Mouse (Mus musculus) adrenal gland, adult 8-10 months (tissue): ENCODE results near the gene Spem2. TPM values are rescaled to one million over a fixed set of nuclear protein-coding genes. Genes with fewer than 3 reads are reported as not detected.
A peak's percentile ranks its signal among the peaks of the same experiment; 100 is the strongest.
"Not testable (repeated sequence)": the region's sequence is repeated elsewhere in the genome, so short reads cannot be mapped to it uniquely, and the experiment has no call there.

Experiments
- DNase-seq: peaks from one replicate; pipeline ENCODE4 v3.0.0; 2022
- total RNA-seq, 4 experiments: library from RNA; stranded (reverse); gene quantifications; 2 replicates each; pipeline ENCODE4 v1.2.4; 2022

The Spem2 gene
- total RNA-seq = not detected

GRCm38 (mm10) chr11:69818365-69818764, at the start of gene Spem2:
Gene Spem2 (minus strand): TSS chr11:69818465.
- DNase-seq = no peak

GRCm38 (mm10) chr11:69867335-69867734, 49.1 kb upstream of the Spem2 start:
- no peak for DNase-seq

GRCm38 (mm10) chr11:69865561-69865960, 47.3 kb upstream of the Spem2 start:
- DNase-seq = no peak

- DNase-seq = no peak
Observed at GRCm38 (mm10) chr11:69864138-69864860, 46.0 kb upstream of the Spem2 start.

- not testable (repeated sequence) for DNase-seq
Observed at GRCm38 (mm10) chr11:69863729-69864128, 45.5 kb upstream of the Spem2 start.

- DNase-seq = no peak
Observed at GRCm38 (mm10) chr11:69858113-69858998, 40.1 kb upstream of the Spem2 start, which contains the start of gene Tnk1. Gene Tnk1 (minus strand): TSS chr11:69858730.

GRCm38 (mm10) chr11:69855347-69855746, 37.1 kb upstream of the Spem2 start:
- no peak for DNase-seq

GRCm38 (mm10) chr11:69854680-69855079, 36.4 kb upstream of the Spem2 start:
- no peak for DNase-seq

- no peak for DNase-seq
Observed at GRCm38 (mm10) chr11:69853994-69854393, 35.7 kb upstream of the Spem2 start.

- DNase-seq = no peak
Observed at GRCm38 (mm10) chr11:69850754-69851153, 32.5 kb upstream of the Spem2 start.

GRCm38 (mm10) chr11:69849884-69850283, 31.6 kb upstream of the Spem2 start:
- DNase-seq = no peak

- no peak for DNase-seq
Observed at GRCm38 (mm10) chr11:69849128-69849527, 30.9 kb upstream of the Spem2 start.

- DNase-seq = no peak
Observed at GRCm38 (mm10) chr11:69848021-69848420, 29.8 kb upstream of the Spem2 start.

GRCm38 (mm10) chr11:69846738-69847688, 28.7 kb upstream of the Spem2 start:
- DNase-seq = no peak

GRCm38 (mm10) chr11:69846198-69846680, 28.0 kb upstream of the Spem2 start, which contains the start of gene Plscr3:
Gene Plscr3 (plus strand): TSS chr11:69846376.
- DNase-seq = peak; percentile 90

- DNase-seq = no peak
Observed at GRCm38 (mm10) chr11:69838714-69839104, 20.4 kb upstream of the Spem2 start.

GRCm38 (mm10) chr11:69837952-69838713, 19.9 kb upstream of the Spem2 start, which contains the start of gene Tmem256:
Gene Tmem256 (plus strand): TSS chr11:69838514.
- peak; percentile 96 for DNase-seq

GRCm38 (mm10) chr11:69837604-69837951, 19.3 kb upstream of the Spem2 start, which contains the start of gene Nlgn2:
Gene Nlgn2 (minus strand): TSS chr11:69837784.
- no peak for DNase-seq

GRCm38 (mm10) chr11:69836703-69837576, 18.7 kb upstream of the Spem2 start:
- DNase-seq = peak; percentile 31

GRCm38 (mm10) chr11:69835966-69836335, 17.7 kb upstream of the Spem2 start:
- no peak for DNase-seq
